In the genomic region with DNA sequence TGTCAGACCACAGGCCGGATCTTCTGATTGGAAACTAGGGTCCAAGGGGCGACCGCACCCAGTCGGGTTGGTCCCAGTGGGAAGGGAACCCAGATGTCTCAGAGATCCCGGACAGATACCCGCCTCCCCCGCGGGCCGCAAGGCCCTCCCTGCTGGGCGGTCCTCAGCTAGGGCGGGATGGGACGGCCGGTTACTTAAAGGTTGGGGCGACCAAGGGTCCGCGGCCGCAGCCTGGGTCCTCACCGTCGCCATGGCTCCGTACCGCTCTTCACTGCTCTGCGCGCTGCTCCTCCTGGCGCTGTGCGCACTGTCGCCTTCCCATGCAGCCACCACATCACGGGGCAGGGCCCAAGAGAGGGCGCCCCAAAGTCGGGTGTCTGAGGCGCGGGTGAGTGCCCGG, we compare ENCODE assay signal across 9 mouse cellular contexts. TPM values are rescaled to one million over a fixed set of nuclear protein-coding genes. Genes with fewer than 3 reads are reported as not detected.
A peak's percentile ranks its signal among the peaks of the same experiment; 100 is the strongest.
DNase-seq lines count a peak whose midpoint lies in the region; ATAC-seq and TF ChIP-seq lines count a peak whose summit lies in the region.
"Had no signal": no experiment of that assay in that cellular context is flagged by ENCODE, and none has a peak within 500 bp of the region (broad histone marks: within the 10 kb centered on the region; RNA-seq: fewer than 3 reads in every experiment).

No protein-coding gene starts in this region.

- peaks cover 24% of the 10 kb centered on the region for H3K4me1 ChIP-seq in E14TG2a.4 (replicated peaks; ENCODE audit: low read depth, low read length)
- peaks cover 16% of the 10 kb centered on the region for H3K4me1 ChIP-seq in brown adipose tissue, adult 24 weeks (ENCODE audit: control insufficient read depth, insufficient read depth, insufficient read length, low read length)
- peaks cover 9% of the 10 kb centered on the region for H3K4me1 ChIP-seq in heart, adult 2 months (ENCODE audit: control insufficient read depth, insufficient read depth, low read length)
- H3K4me1 ChIP-seq in intestine, postnatal 0 days (replicated peaks; ENCODE audit: control insufficient read depth, insufficient read depth, low read length): peaks cover 9% of the 10 kb centered on the region; the same call in 1 of the 2 replicates
- peaks cover 22% of the 10 kb centered on the region for H3K4me1 ChIP-seq in lung, postnatal 0 days (ENCODE audit: insufficient read depth, low read depth, low read length)

- H3K27me3 ChIP-seq in E14TG2a.4 (ENCODE audit: insufficient read depth, low read length): peaks cover 78% of the 10 kb centered on the region
- H3K27me3 ChIP-seq in heart, adult 2 months (ENCODE audit: control insufficient read depth, insufficient read depth, low read length): no peaks in the 10 kb centered on the region
- H3K27me3 ChIP-seq in intestine, postnatal 0 days (replicated peaks; ENCODE audit: control insufficient read depth, insufficient read depth, low read length): no peaks in the 10 kb centered on the region
- H3K27me3 ChIP-seq in lung, postnatal 0 days (replicated peaks; ENCODE audit: insufficient read depth, low read length): no peaks in the 10 kb centered on the region

- TF ChIP-seq CTCF in E14TG2a.4 (conservative IDR thresholded peaks at IDR 0.05; ENCODE audit: low read length): no peak
- TF ChIP-seq CTCF in heart, adult 2 months (IDR thresholded peaks at IDR 0.05): no peak
- TF ChIP-seq CTCF in intestine, postnatal 0 days (IDR thresholded peaks at IDR 0.05; ENCODE audit: low read depth): no peak
- peak; percentile 28 for TF ChIP-seq CTCF in lung, postnatal 0 days (IDR thresholded peaks at IDR 0.05)

- peak overlapping the region; percentile 51 for H3K9ac ChIP-seq in heart, adult 2 months (ENCODE audit: low read depth, low read length)
- H3K9ac ChIP-seq in intestine, postnatal 0 days (ENCODE audit: low read depth, low read length): peak overlapping the region; percentile 37; the same call in 1 of the 2 replicates
- peak overlapping the region; percentile 51 for H3K9ac ChIP-seq in lung, postnatal 0 days (replicated peaks; ENCODE audit: low read depth)

- 18% methylated on average over 32 of the region's 32 CpGs for WGBS in heart, adult 2 months
- 3% methylated on average over 32 of the region's 32 CpGs for WGBS in intestine, postnatal 0 days
- WGBS in lung, postnatal 0 days: 2% methylated on average over 28 of the region's 32 CpGs

- intact Hi-C loops in heart, adult 2 months (cut with DNase I): no loop called here

- no peaks in the 10 kb centered on the region for H3K79me2 ChIP-seq in heart, adult 2 months (replicated peaks; ENCODE audit: control insufficient read depth, insufficient read depth, low read length)

- H3K9me3 ChIP-seq in E14TG2a.4 (ENCODE audit: low read length): no peaks in the 10 kb centered on the region
- no peaks in the 10 kb centered on the region for H3K9me3 ChIP-seq in intestine, postnatal 0 days (ENCODE audit: control insufficient read depth)
- H3K9me3 ChIP-seq in lung, postnatal 0 days (ENCODE audit: low read length): no peaks in the 10 kb centered on the region

- TF ChIP-seq POLR2A in heart, adult 2 months (IDR thresholded peaks at IDR 0.05; ENCODE audit: insufficient read depth, low read depth, low read length): peak; percentile 93

- ATAC-seq in intestine, postnatal 0 days: peak; percentile 69
- ATAC-seq in lung, postnatal 0 days: peak; percentile 35

- H3K36me3 ChIP-seq in E14TG2a.4 (ENCODE audit: insufficient read depth, low read length): no peaks in the 10 kb centered on the region
- H3K36me3 ChIP-seq in heart, adult 2 months (ENCODE audit: control insufficient read depth, insufficient read depth, low read length): peaks cover 2% of the 10 kb centered on the region; the same call in 1 of the 2 replicates
- H3K36me3 ChIP-seq in intestine, postnatal 0 days (ENCODE audit: control insufficient read depth, insufficient read depth): peaks cover 21% of the 10 kb centered on the region; the same call in 1 of the 2 replicates
- H3K36me3 ChIP-seq in lung, postnatal 0 days (ENCODE audit: insufficient read depth, low read length): no peaks in the 10 kb centered on the region

- H3K27ac ChIP-seq in brown adipose tissue, adult 24 weeks (replicated peaks; ENCODE audit: low read depth, low read length): 0 out of 2 replicates have a peak overlapping the region, but pooled peaks have one; percentile 10
- peak overlapping the region; percentile 64 for H3K27ac ChIP-seq in heart, adult 2 months
- peak overlapping the region; percentile 35; the same call in 1 of the 2 replicates for H3K27ac ChIP-seq in intestine, postnatal 0 days (ENCODE audit: low read depth, low read length)
- peak overlapping the region; percentile 32; the same call in 1 of the 2 replicates for H3K27ac ChIP-seq in lung, postnatal 0 days (ENCODE audit: low read length)

- H3K4me3 ChIP-seq in E14TG2a.4 (replicated peaks; ENCODE audit: low read length): peak overlapping the region; percentile 79
- H3K4me3 ChIP-seq in brown adipose tissue, adult 24 weeks (ENCODE audit: insufficient read depth, low read depth, low read length): peak overlapping the region; percentile 61
- peak overlapping the region; percentile 43 for H3K4me3 ChIP-seq in heart, adult 2 months
- H3K4me3 ChIP-seq in intestine, postnatal 0 days (ENCODE audit: low read depth, low read length): peak overlapping the region; percentile 41
- H3K4me3 ChIP-seq in lung, postnatal 0 days (ENCODE audit: low read depth, low read length): peak overlapping the region; percentile 47
- H3K4me3 ChIP-seq: myocyte had no signal

- TF ChIP-seq EP300 in heart, adult 2 months (IDR thresholded peaks at IDR 0.05; ENCODE audit: insufficient read depth, low read depth, low read length): 0 out of 2 replicates have a peak, but pooled peaks have one; percentile 28
- TF ChIP-seq EP300 in lung, postnatal 0 days (IDR thresholded peaks at IDR 0.05): no peak

- peak overlapping the region; percentile 76 for H3K4me2 ChIP-seq in intestine, postnatal 0 days (replicated peaks; ENCODE audit: low read depth)
- H3K4me2 ChIP-seq in lung, postnatal 0 days (replicated peaks; ENCODE audit: low read depth, low read length): peak overlapping the region; percentile 62

- DNase-seq in heart, adult 2 months: peak; percentile 85 to 89
- peak; percentile 78 for DNase-seq in lung, postnatal 0 days (ENCODE audit: low spot score)
- DNase-seq in skeletal muscle tissue, adult 2 months (ENCODE audit: low read depth, low spot score): peak; percentile 86
- DNase-seq in layer of hippocampus, postnatal 10 days (ENCODE audit: low spot score in 2 of 2): no peak
- no peak for DNase-seq in left cerebral cortex, adult 9 months (ENCODE audit: low spot score in 2 of 2)

RNA-seq across cellular contexts. Expression of gene Gsn, which starts 26.0 kb away (rescaled TPM):
- 804 and 896 TPM in 2 replicates for polyA plus RNA-seq in brown adipose tissue, adult 24 weeks (2012; ENCODE audit: insufficient read depth, insufficient read length, missing spikeins)
- total RNA-seq in heart, adult 2 months (2021): 1,000 to 10,000 TPM in 1 of 2 experiments, 100 to 1,000 TPM in 1; 878 to 1,097 TPM
- polyA plus RNA-seq in heart, adult 2 months (2012; rRNA removed): 1,373 and 1,759 TPM in 2 replicates
- 129 and 138 TPM in 2 replicates for polyA plus RNA-seq in intestine, postnatal 0 days (2015; fragmentation: Nextera tagmentation; extraction: Ambion mirVana)
- polyA plus RNA-seq in lung, postnatal 0 days (2015; fragmentation: Nextera tagmentation; extraction: Ambion mirVana): 956 and 1,007 TPM in 2 replicates
- total RNA-seq in layer of hippocampus, postnatal 10 days (2021): 10 to 100 TPM; 23.9 to 24.2 TPM

RNA-seq across cellular contexts. Expression of gene Stom, which starts 54.6 kb away (rescaled TPM):
- polyA plus RNA-seq in brown adipose tissue, adult 24 weeks (2012; ENCODE audit: insufficient read depth, insufficient read length, missing spikeins): 230 and 257 TPM in 2 replicates
- total RNA-seq in heart, adult 2 months (2021): 10 to 100 TPM; 82.4 to 87.5 TPM
- 75.6 and 147 TPM in 2 replicates for polyA plus RNA-seq in heart, adult 2 months (2012; rRNA removed)
- polyA plus RNA-seq in intestine, postnatal 0 days (2015; fragmentation: Nextera tagmentation; extraction: Ambion mirVana): 39.9 and 45.6 TPM in 2 replicates
- 76.9 and 86.2 TPM in 2 replicates for polyA plus RNA-seq in lung, postnatal 0 days (2015; fragmentation: Nextera tagmentation; extraction: Ambion mirVana)
- 1 to 10 TPM; 9.1 to 9.8 TPM for total RNA-seq in layer of hippocampus, postnatal 10 days (2021)

Comparison
In these comparisons a context has a peak if more than half of its experiments do, and no peak if none do; other contexts are left out.
1. H3K27ac ChIP-seq: peak in every context shown above with its lines; median percentile 64 in heart, adult 2 months; 35 in intestine, postnatal 0 days; 32 in lung, postnatal 0 days; 10 in brown adipose tissue, adult 24 weeks.
2. DNase-seq: peak in heart, adult 2 months (2 of 2), lung, postnatal 0 days (single experiment) and skeletal muscle tissue, adult 2 months (single experiment); none in layer of hippocampus, postnatal 10 days (0 of 2) and left cerebral cortex, adult 9 months (0 of 2).
3. Peak in every context shown above with its lines, with median percentiles within 50 percentile points of each other: H3K4me3 ChIP-seq and H3K9ac ChIP-seq.